Mouse (Mus musculus) liver, embryonic 16.5 days (tissue): ENCODE data around the gene Hyal3. TPM values are rescaled to one million over a fixed set of nuclear protein-coding genes. Genes with fewer than 3 reads are reported as not detected.

Experiments used
- ATAC-seq: fragments of 200-750 bp; cut with Nextera tagmentation; 2 replicates; pipeline ENCODE4 v1.8.0; 2017; ENCODE audit warnings: low read depth, mild to moderate bottlenecking, moderate number of reproducible peaks, moderate library complexity
- H3K27ac ChIP-seq: fragments of 300-500 bp; sonication (generic); 2 replicates; pipeline ENCODE4 v1.5.1; 2014; ENCODE audit warnings: mild to moderate bottlenecking, low read length
- H3K27me3 ChIP-seq: fragments of 300-500 bp; sonication (generic); 2 replicates; pipeline ENCODE4 v1.6.1; 2014; ENCODE audit warnings: low read depth, low read length, mixed read lengths; ENCODE audit not compliant: control insufficient read depth, insufficient read depth
- H3K36me3 ChIP-seq: fragments of 300-500 bp; sonication (generic); 2 replicates; pipeline ENCODE4 v1.6.1; 2014; ENCODE audit warnings: mild to moderate bottlenecking; ENCODE audit not compliant: control insufficient read depth, insufficient read depth
- H3K4me1 ChIP-seq: fragments of 300-500 bp; sonication (generic); 2 replicates; pipeline ENCODE4 v1.6.1; 2014; ENCODE audit warnings: low read depth, low read length, mixed read lengths; ENCODE audit not compliant: control insufficient read depth
- H3K4me2 ChIP-seq: fragments of 300-500 bp; sonication (generic); 2 replicates; pipeline ENCODE4 v1.6.1; 2014; ENCODE audit warnings: low read depth, low read length, mixed read lengths
- H3K4me3 ChIP-seq: fragments of 300-500 bp; sonication (generic); 2 replicates; pipeline ENCODE4 v1.5.1; 2014; ENCODE audit warnings: low read depth, mild to moderate bottlenecking, low read length
- H3K9ac ChIP-seq: fragments of 300-500 bp; sonication (generic); 2 replicates; pipeline ENCODE4 v1.6.1; 2014; ENCODE audit warnings: low read depth, low read length
- H3K9me3 ChIP-seq: fragments of 300-500 bp; sonication (generic); replicated peaks from 2 replicates; pipeline ENCODE4 v1.6.1; 2016; ENCODE audit warnings: low read length; ENCODE audit not compliant: control insufficient read depth
- WGBS: fragments of 180-500 bp; shearing (Covaris S2); extraction: QIAGEN DNeasy Blood & Tissue Kit; methylation state at CpG from one replicate; pipeline ENCODE4 v1.1.7; 2014; ENCODE audit not compliant: insufficient replicate concordance; 5-methylcytosine and 5-hydroxymethylcytosine counted together
- polyA plus RNA-seq: library from polyadenylated mRNA; unstranded; fragments of >200 nt; fragmentation: Nextera tagmentation; extraction: Ambion mirVana; gene quantifications from 2 replicates; pipeline ENCODE4 v1.2.1, GENCODE M21; 2015

Gene Hyal3
- polyA plus RNA-seq, 1 experiment from 2014 or later, result 0.96 TPM

GRCm38 (mm10) chr9:107612191-107612944, 31.8 kb downstream of the Hyal3 start:
- H3K4me2 ChIP-seq, result peak overlapping the region; percentile 97
- H3K9me3 ChIP-seq, result no peaks in the 10 kb centered on the region
- peaks cover 17% of the 10 kb centered on the region for H3K36me3 ChIP-seq
- H3K27me3 ChIP-seq, result no peaks in the 10 kb centered on the region
- peak overlapping the region; percentile 62 for H3K4me3 ChIP-seq
- ATAC-seq, result peak; percentile 95
- peak overlapping the region; percentile 71 for H3K27ac ChIP-seq
- H3K9ac ChIP-seq, result peak overlapping the region; percentile 75
- 4% methylated on average over 42 of the region's 48 CpGs for WGBS
- peaks cover 12% of the 10 kb centered on the region for H3K4me1 ChIP-seq

DNA sequence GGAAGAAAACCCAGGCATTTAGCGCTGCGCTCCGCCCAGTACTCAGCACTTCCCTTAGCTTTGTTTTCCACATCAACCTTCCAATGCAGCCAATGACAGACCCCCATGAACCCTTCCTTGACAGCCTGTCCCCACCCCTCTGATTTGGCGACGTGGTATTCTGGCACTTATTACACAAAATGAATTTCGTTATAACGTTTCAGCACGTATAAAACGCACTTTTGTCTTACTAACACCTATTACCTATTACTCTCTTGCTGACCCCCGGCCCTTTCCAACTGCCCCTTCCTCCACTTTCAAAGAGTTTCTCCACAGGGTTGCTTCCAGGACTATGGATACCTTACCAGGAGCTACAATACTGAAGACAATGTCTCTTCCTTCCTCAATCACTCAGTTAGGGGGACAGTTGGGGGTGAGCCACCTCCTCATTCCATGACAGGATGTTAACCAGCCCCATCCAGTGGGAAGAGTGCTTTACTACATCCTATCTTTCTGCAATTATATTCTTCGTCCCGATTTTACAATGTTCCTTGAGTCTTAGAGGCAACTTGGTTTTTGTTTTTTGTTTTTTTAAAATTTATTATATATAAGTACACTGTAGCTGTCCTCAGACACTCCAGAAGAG, 32.4 kb downstream of the Hyal3 start:
- ATAC-seq, result no peak
- 9% methylated on average over 12 of the region's 12 CpGs for WGBS
- peak overlapping the region; percentile 97 for H3K4me2 ChIP-seq
- H3K27me3 ChIP-seq, result no peaks in the 10 kb centered on the region
- H3K27ac ChIP-seq, result peak overlapping the region; percentile 62
- peak overlapping the region; percentile 62 for H3K4me3 ChIP-seq
- H3K36me3 ChIP-seq, result peaks cover 22% of the 10 kb centered on the region
- H3K4me1 ChIP-seq, result peaks cover 12% of the 10 kb centered on the region
- peak overlapping the region; percentile 57 for H3K9ac ChIP-seq
- no peaks in the 10 kb centered on the region for H3K9me3 ChIP-seq

DNA sequence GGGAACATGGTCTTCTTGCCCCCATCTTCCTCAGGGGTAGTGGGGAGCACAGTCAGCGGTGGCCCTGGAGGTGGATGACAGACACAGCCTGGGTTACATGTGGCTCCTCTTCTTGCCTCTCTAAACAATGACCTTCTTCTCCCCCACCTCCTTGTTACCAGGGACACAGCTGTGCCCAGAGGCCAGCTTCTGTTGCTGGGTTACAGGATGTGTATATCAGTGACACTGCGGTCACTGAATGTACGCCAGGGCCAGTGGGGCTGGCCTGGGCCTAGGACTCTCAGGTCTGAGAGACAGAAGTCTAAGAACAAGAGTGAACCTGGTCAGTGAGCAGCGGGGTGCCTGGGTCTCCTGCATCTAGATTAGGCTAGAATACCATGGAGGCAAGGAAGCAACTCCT, 34.4 kb downstream of the Hyal3 start:
- H3K4me1 ChIP-seq, result peaks cover 31% of the 10 kb centered on the region
- WGBS, result 89% methylated on average over 4 of the region's 4 CpGs
- H3K9ac ChIP-seq, result no peak overlapping the region
- no peaks in the 10 kb centered on the region for H3K27me3 ChIP-seq
- peaks cover 29% of the 10 kb centered on the region for H3K36me3 ChIP-seq
- no peak overlapping the region for H3K4me3 ChIP-seq
- H3K9me3 ChIP-seq, result no peaks in the 10 kb centered on the region
- no peak overlapping the region for H3K4me2 ChIP-seq
- H3K27ac ChIP-seq, result no peak overlapping the region
- ATAC-seq, result no peak

DNA sequence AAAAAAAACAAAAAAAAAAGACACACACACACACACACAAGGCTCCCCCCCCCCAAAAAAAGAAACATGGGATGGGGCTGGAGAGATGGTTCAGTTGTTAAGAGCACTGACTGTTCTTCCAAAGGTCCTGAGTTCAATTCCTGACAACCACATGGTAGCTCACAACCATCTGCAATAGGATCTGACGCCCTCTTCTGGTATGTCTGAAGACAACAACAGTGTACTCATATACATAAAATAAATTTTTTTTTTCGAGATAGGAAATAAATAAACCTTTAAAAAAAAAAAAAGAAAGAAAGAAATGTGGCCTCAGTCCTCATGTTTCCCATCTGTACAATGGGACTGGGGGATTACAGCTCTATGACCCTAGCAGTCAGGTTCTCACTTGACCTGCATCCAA, 36.8 kb downstream of the Hyal3 start:
- WGBS, result 50% methylated on average over 2 of the region's 2 CpGs
- Histone ChIP-seq H3K9ac (no peak overlapping the region), H3K27me3 (no peaks in the 10 kb centered on the region), H3K4me3 (no peak overlapping the region), H3K36me3 (peaks cover 32% of the 10 kb centered on the region), H3K4me1 (peaks cover 25% of the 10 kb centered on the region), H3K27ac (no peak overlapping the region), H3K9me3 (no peaks in the 10 kb centered on the region), H3K4me2 (no peak overlapping the region)
- no peak for ATAC-seq

- Histone ChIP-seq H3K27ac (peak overlapping the region; percentile 87), H3K36me3 (peaks cover 32% of the 10 kb centered on the region)
- no peak for ATAC-seq
Observed at GRCm38 (mm10) chr9:107618098-107618497, 37.5 kb downstream of the Hyal3 start.

GRCm38 (mm10) chr9:107618778-107619545, 38.3 kb downstream of the Hyal3 start:
- Histone ChIP-seq H3K27ac (peak overlapping the region; percentile 87), H3K36me3 (peaks cover 32% of the 10 kb centered on the region), H3K4me1 (peaks cover 19% of the 10 kb centered on the region), H3K27me3 (no peaks in the 10 kb centered on the region), H3K9ac (no peak overlapping the region; the same call in 1 of the 2 replicates), H3K4me3 (no peak overlapping the region), H3K4me2 (no peak overlapping the region), H3K9me3 (no peaks in the 10 kb centered on the region)
- peak; percentile 77 for ATAC-seq
- WGBS, result 47% methylated on average over 13 of the region's 13 CpGs

More at GRCm38 (mm10) chr9:107618098-107618497, 37.5 kb downstream of the Hyal3 start:
- 84% methylated on average over 6 of the region's 6 CpGs for WGBS
- H3K27me3 ChIP-seq, result no peaks in the 10 kb centered on the region
- no peak overlapping the region for H3K4me2 ChIP-seq
- no peaks in the 10 kb centered on the region for H3K9me3 ChIP-seq
- no peak overlapping the region for H3K4me3 ChIP-seq
- H3K9ac ChIP-seq, result no peak overlapping the region
- peaks cover 20% of the 10 kb centered on the region for H3K4me1 ChIP-seq

GRCm38 (mm10) chr9:107619546-107619879, 38.9 kb downstream of the Hyal3 start:
- no peaks in the 10 kb centered on the region for H3K9me3 ChIP-seq
- no peak overlapping the region for H3K4me2 ChIP-seq
- H3K9ac ChIP-seq, result no peak overlapping the region
- no peak overlapping the region for H3K4me3 ChIP-seq
- peaks cover 19% of the 10 kb centered on the region for H3K4me1 ChIP-seq
- peaks cover 32% of the 10 kb centered on the region for H3K36me3 ChIP-seq
- no peak for ATAC-seq
- H3K27ac ChIP-seq, result peak overlapping the region; percentile 87
- 63% methylated on average over 13 of the region's 13 CpGs for WGBS
- H3K27me3 ChIP-seq, result no peaks in the 10 kb centered on the region

GRCm38 (mm10) chr9:107620954-107621353, 40.3 kb downstream of the Hyal3 start:
- Histone ChIP-seq H3K9ac (no peak overlapping the region), H3K36me3 (peaks cover 29% of the 10 kb centered on the region), H3K27me3 (no peaks in the 10 kb centered on the region), H3K4me1 (peaks cover 31% of the 10 kb centered on the region), H3K27ac (no peak overlapping the region), H3K4me3 (no peak overlapping the region), H3K4me2 (no peak overlapping the region), H3K9me3 (no peaks in the 10 kb centered on the region)
- ATAC-seq, result no peak

DNA sequence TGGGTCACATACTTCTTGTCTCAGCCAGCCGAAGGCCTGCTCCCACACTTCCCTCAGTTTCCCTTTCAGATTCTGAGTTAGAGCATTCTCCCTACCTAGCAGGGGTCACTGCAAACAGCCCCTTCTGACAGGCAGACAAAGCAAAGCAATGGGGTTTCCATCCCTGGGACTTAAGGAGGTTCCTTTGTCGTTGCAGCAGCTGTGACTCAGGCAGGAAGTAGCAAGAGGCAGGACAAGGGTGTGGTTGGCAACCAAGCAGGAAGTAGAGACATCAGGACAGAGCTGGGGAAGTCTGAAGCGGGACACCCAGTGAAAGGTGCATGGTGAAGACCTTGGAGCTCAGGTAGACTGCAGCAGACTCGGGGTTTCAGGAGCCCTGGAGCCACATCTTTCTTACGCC, 43.9 kb downstream of the Hyal3 start:
- Histone ChIP-seq H3K27me3 (no peaks in the 10 kb centered on the region), H3K4me3 (no peak overlapping the region), H3K27ac (peak overlapping the region; percentile 31), H3K9ac (peak overlapping the region; percentile 6; the same call in 1 of the 2 replicates), H3K9me3 (no peaks in the 10 kb centered on the region), H3K36me3 (peaks cover 16% of the 10 kb centered on the region), H3K4me1 (peaks cover 53% of the 10 kb centered on the region), H3K4me2 (no peak overlapping the region)
- no peak for ATAC-seq
- 38% methylated on average over 5 of the region's 5 CpGs for WGBS
